Mouse (Mus musculus): ENCODE measurements at regions not wholly inside any gene's neighbourhood (a gene's known extent, or its start where the extent isn't known, plus 50 kb on each side); places are given as distances from the start of the nearest gene placed in this dataset.

- no peaks in the 10 kb centered on the region for H3K27me3 ChIP-seq (ENCODE audit: insufficient read depth, low read length)
- no peak overlapping the region for H3K4me2 ChIP-seq (ENCODE audit: low read depth, low read length)
- H3K4me1 ChIP-seq (ENCODE audit: insufficient read depth) = no peaks in the 10 kb centered on the region
- WGBS (ENCODE audit: insufficient replicate concordance) = 63% methylated on average over 3 of the region's 3 CpGs
- DNase-seq (no peak), ATAC-seq (no peak)
- no peak overlapping the region for H3K27ac ChIP-seq (ENCODE audit: low read depth)
- H3K9ac ChIP-seq (replicated peaks) = no peak overlapping the region
- no peaks in the 10 kb centered on the region for H3K9me3 ChIP-seq (ENCODE audit: low read length)
- H3K4me3 ChIP-seq (ENCODE audit: low read depth, low read length) = no peak overlapping the region
- no peaks in the 10 kb centered on the region for H3K36me3 ChIP-seq (replicated peaks; ENCODE audit: insufficient read depth, low read length)
- TF ChIP-seq CTCF (IDR thresholded peaks at IDR 0.05; ENCODE audit: low read depth) (no peak), EP300 (IDR thresholded peaks at IDR 0.05; ENCODE audit: low read depth) (no peak)
Observed at GRCm38 (mm10) chr4:70705128-70705752, 170.4 kb upstream of the Megf9 start.

- 86% methylated on average over 1 of the region's 1 CpGs for WGBS (ENCODE audit: insufficient replicate concordance)
- H3K9me3 ChIP-seq (ENCODE audit: low read length) = no peaks in the 10 kb centered on the region
- H3K4me2 ChIP-seq (ENCODE audit: low read depth, low read length) = no peak overlapping the region
- TF ChIP-seq CTCF (IDR thresholded peaks at IDR 0.05; ENCODE audit: low read depth) = no peak
- no peak for TF ChIP-seq EP300 (IDR thresholded peaks at IDR 0.05; ENCODE audit: low read depth)
- H3K27me3 ChIP-seq (ENCODE audit: insufficient read depth, low read length) = no peaks in the 10 kb centered on the region
- no peaks in the 10 kb centered on the region for H3K36me3 ChIP-seq (replicated peaks; ENCODE audit: insufficient read depth, low read length)
- no peak overlapping the region for H3K9ac ChIP-seq (replicated peaks)
- no peak overlapping the region for H3K27ac ChIP-seq (ENCODE audit: low read depth)
- no peak overlapping the region for H3K4me3 ChIP-seq (ENCODE audit: low read depth, low read length)
- no peaks in the 10 kb centered on the region for H3K4me1 ChIP-seq (ENCODE audit: insufficient read depth)
- ATAC-seq = no peak
- DNase-seq = no peak
Observed at GRCm38 (mm10) chr4:70700894-70701293, 166.1 kb upstream of the Megf9 start.

DNA sequence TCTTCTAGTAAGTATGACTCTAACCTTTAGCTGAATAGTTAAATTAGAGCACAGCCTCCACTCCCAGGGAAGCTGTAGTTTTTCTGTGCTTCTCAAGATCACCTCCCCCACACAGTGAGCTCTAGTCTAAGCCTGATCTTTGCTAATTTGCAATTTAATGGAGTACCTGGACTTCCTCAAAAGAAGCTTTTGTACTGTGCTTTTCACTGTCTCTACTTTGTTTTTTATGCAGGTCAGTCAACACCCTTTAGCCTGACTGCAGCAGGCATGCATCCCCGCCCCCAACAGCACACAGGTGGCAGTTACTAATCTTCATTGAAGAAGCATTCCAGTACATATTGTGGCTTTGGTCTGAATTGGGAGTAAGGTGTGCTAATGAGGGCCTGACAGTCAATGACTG is 129.4 kb upstream of the Megf9 start:
- Histone ChIP-seq H3K4me1 (ENCODE audit: insufficient read depth) (no peaks in the 10 kb centered on the region), H3K9me3 (ENCODE audit: low read length) (no peaks in the 10 kb centered on the region), H3K27me3 (ENCODE audit: insufficient read depth, low read length) (no peaks in the 10 kb centered on the region), H3K36me3 (replicated peaks; ENCODE audit: insufficient read depth, low read length) (no peaks in the 10 kb centered on the region), H3K27ac (ENCODE audit: low read depth) (no peak overlapping the region), H3K9ac (replicated peaks) (no peak overlapping the region), H3K4me2 (ENCODE audit: low read depth, low read length) (no peak overlapping the region), H3K4me3 (ENCODE audit: low read depth, low read length) (no peak overlapping the region)
- DNase-seq = no peak
- WGBS (ENCODE audit: insufficient replicate concordance) = 71% methylated on average over 1 of the region's 1 CpGs
- ATAC-seq = no peak
- TF ChIP-seq CTCF (IDR thresholded peaks at IDR 0.05; ENCODE audit: low read depth) (no peak), EP300 (IDR thresholded peaks at IDR 0.05; ENCODE audit: low read depth) (no peak)

DNA sequence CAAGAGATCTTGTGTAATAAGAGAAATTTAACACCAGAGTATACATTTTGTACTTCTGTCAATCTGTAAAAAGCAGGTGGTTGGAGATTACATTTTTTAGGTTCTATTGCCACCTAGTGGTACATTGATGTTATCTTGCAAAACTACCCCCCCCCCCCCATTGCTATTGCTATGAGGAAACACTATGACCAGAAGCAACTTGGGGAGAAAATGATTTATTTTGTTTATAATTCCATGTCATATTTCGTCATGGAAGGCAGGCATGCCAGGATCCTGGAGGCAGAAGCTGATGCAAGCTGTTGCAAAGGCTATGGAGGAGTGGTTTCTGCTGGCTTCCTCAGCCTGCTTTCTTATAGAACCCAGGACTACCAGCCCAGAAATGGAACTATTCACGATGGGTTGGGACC is 86.6 kb upstream of the Megf9 start:
- H3K36me3 ChIP-seq (replicated peaks; ENCODE audit: insufficient read depth, low read length) = no peaks in the 10 kb centered on the region
- peak; percentile 35; the same call in 1 of the 2 replicates for ATAC-seq
- 52% methylated on average over 2 of the region's 2 CpGs for WGBS (ENCODE audit: insufficient replicate concordance)

DNA sequence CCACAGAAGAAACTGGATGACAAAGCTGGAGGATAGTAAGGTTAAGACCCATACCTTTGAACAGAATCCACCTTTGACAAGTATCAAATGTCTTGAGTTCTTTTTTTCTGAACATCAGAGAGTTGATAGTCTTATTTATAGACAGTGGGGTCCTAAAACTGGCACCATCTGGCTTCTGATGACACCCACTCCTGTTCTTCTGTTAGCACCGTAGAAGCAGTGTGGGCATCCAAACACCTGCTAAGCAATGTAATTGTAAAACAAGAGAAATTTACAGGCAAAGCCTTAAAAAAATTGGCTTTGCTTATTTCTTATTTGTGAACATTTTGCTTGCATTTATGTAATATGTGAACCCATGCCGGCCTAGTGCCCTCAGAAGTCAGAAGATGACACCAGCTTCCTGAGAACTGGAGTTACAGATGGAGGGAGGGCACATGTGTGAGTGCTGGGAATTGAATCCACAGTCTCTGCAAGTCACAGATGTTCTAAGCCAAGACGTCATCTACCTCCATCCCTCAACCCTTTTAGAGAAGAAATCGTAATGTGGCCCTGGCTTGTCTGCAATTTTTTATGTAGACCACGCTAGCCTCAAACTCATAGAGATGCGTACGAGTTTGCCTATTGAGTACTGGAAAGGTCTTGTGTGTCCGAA is 85.0 kb upstream of the Megf9 start:
- 73% methylated on average over 8 of the region's 8 CpGs for WGBS (ENCODE audit: insufficient replicate concordance)
- no peak overlapping the region for H3K9ac ChIP-seq (replicated peaks)
- H3K4me3 ChIP-seq (ENCODE audit: low read depth, low read length) = no peak overlapping the region
- DNase-seq (no peak), ATAC-seq (no peak)
- no peaks in the 10 kb centered on the region for H3K36me3 ChIP-seq (replicated peaks; ENCODE audit: insufficient read depth, low read length)
- H3K27me3 ChIP-seq (ENCODE audit: insufficient read depth, low read length) = no peaks in the 10 kb centered on the region
- TF ChIP-seq EP300 (IDR thresholded peaks at IDR 0.05; ENCODE audit: low read depth) (no peak), CTCF (IDR thresholded peaks at IDR 0.05; ENCODE audit: low read depth) (no peak)
- H3K4me1 ChIP-seq (ENCODE audit: insufficient read depth) = no peaks in the 10 kb centered on the region
- H3K9me3 ChIP-seq (ENCODE audit: low read length) = no peaks in the 10 kb centered on the region
- no peak overlapping the region for H3K4me2 ChIP-seq (ENCODE audit: low read depth, low read length)
- no peak overlapping the region for H3K27ac ChIP-seq (ENCODE audit: low read depth)

More for the DNA sequence above, 86.6 kb upstream of the Megf9 start:
- no peak overlapping the region for H3K9ac ChIP-seq (replicated peaks)
- no peak overlapping the region for H3K27ac ChIP-seq (ENCODE audit: low read depth)
- TF ChIP-seq EP300 (IDR thresholded peaks at IDR 0.05; ENCODE audit: low read depth) (no peak), CTCF (IDR thresholded peaks at IDR 0.05; ENCODE audit: low read depth) (peak; percentile 53)
- H3K27me3 ChIP-seq (ENCODE audit: insufficient read depth, low read length) = no peaks in the 10 kb centered on the region
- no peaks in the 10 kb centered on the region for H3K4me1 ChIP-seq (ENCODE audit: insufficient read depth)
- DNase-seq = no peak
- no peaks in the 10 kb centered on the region for H3K9me3 ChIP-seq (ENCODE audit: low read length)
- H3K4me2 ChIP-seq (ENCODE audit: low read depth, low read length) = no peak overlapping the region
- no peak overlapping the region for H3K4me3 ChIP-seq (ENCODE audit: low read depth, low read length)

DNA sequence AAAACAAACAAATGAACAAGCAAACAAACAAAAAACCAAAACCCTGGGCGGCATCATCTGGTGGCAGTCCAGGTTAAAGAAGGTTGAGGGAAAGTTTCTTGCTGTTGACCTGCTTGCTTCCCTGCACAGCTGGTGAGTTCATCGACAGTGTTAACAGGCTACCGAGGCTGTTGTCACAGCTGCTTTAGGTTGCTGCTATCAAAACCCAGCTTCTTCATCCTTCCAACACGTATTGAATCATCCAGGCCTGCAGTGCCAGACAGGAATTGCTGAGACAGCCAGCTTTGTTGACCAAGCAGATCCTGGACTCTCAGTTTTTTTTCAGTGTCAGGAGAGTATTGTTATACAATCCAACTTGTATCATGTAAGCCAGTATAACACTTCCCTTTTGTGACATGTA is 81.0 kb upstream of the Megf9 start:
- no peak for ATAC-seq
- H3K36me3 ChIP-seq (replicated peaks; ENCODE audit: insufficient read depth, low read length) = no peaks in the 10 kb centered on the region
- TF ChIP-seq EP300 (IDR thresholded peaks at IDR 0.05; ENCODE audit: low read depth) (no peak), CTCF (IDR thresholded peaks at IDR 0.05; ENCODE audit: low read depth) (no peak)
- WGBS (ENCODE audit: insufficient replicate concordance) = 50% methylated on average over 4 of the region's 4 CpGs
- H3K9me3 ChIP-seq (ENCODE audit: low read length) = no peaks in the 10 kb centered on the region
- no peak overlapping the region for H3K9ac ChIP-seq (replicated peaks)
- no peaks in the 10 kb centered on the region for H3K4me1 ChIP-seq (ENCODE audit: insufficient read depth)
- DNase-seq = no peak
- H3K4me2 ChIP-seq (ENCODE audit: low read depth, low read length) = no peak overlapping the region
- H3K27me3 ChIP-seq (ENCODE audit: insufficient read depth, low read length) = no peaks in the 10 kb centered on the region
- no peak overlapping the region for H3K4me3 ChIP-seq (ENCODE audit: low read depth, low read length)
- H3K27ac ChIP-seq (ENCODE audit: low read depth) = no peak overlapping the region
